Mouse (Mus musculus) G1E-ER4 (cell line): ENCODE results near the gene Glis3. TPM values are rescaled to one million over a fixed set of nuclear protein-coding genes. Genes with fewer than 3 reads are reported as not detected.

ENCODE experiments used
- GATA1 ChIP-seq: IDR thresholded peaks from one replicate; pipeline ENCODE4 v1.8.0; 2012; ENCODE audit warnings: low read length, inconsistent platforms
- polyA plus RNA-seq: library from polyadenylated mRNA; stranded (reverse); fragments of >175 nt; gene quantifications from 2 replicates; pipeline ENCODE4 v1.2.3, GENCODE M21; 2012

Glis3 gene
- polyA plus RNA-seq, 1 experiment: not detected

GRCm38 (mm10) chr19:28500975-28501374, 178.9 kb downstream of the Glis3 start:
- no peak for TF ChIP-seq GATA1

- TF ChIP-seq GATA1: no peak
These were observed 179.4 kb downstream of the Glis3 start for GRCm38 (mm10) chr19:28500505-28500904.

GRCm38 (mm10) chr19:28499786-28500185, 180.1 kb downstream of the Glis3 start:
- no peak for TF ChIP-seq GATA1

- no peak for TF ChIP-seq GATA1
These were observed 184.0 kb downstream of the Glis3 start for GRCm38 (mm10) chr19:28495926-28496325.

GRCm38 (mm10) chr19:28493605-28494260, 186.1 kb downstream of the Glis3 start:
- no peak for TF ChIP-seq GATA1

GRCm38 (mm10) chr19:28478055-28478454, 201.8 kb downstream of the Glis3 start:
- TF ChIP-seq GATA1: no peak

GRCm38 (mm10) chr19:28477326-28477863, 202.5 kb downstream of the Glis3 start:
- TF ChIP-seq GATA1: no peak

GRCm38 (mm10) chr19:28473621-28474020, 206.3 kb downstream of the Glis3 start:
- no peak for TF ChIP-seq GATA1

- TF ChIP-seq GATA1: no peak
These were observed 208.7 kb downstream of the Glis3 start for GRCm38 (mm10) chr19:28471144-28471543.

GRCm38 (mm10) chr19:28465779-28466178, 214.1 kb downstream of the Glis3 start:
- no peak for TF ChIP-seq GATA1

GRCm38 (mm10) chr19:28454331-28454730, 225.5 kb downstream of the Glis3 start:
- no peak for TF ChIP-seq GATA1

GRCm38 (mm10) chr19:28452951-28453520, 226.8 kb downstream of the Glis3 start:
- TF ChIP-seq GATA1: no peak

- no peak for TF ChIP-seq GATA1
These were observed 231.1 kb downstream of the Glis3 start for GRCm38 (mm10) chr19:28448811-28449210.

GRCm38 (mm10) chr19:28442161-28442560, 237.7 kb downstream of the Glis3 start:
- TF ChIP-seq GATA1: no peak

GRCm38 (mm10) chr19:28436457-28437148, 243.3 kb downstream of the Glis3 start:
- TF ChIP-seq GATA1: no peak

- TF ChIP-seq GATA1: no peak
These were observed 251.6 kb downstream of the Glis3 start for GRCm38 (mm10) chr19:28428220-28428816.

- TF ChIP-seq GATA1: no peak
These were observed 255.7 kb downstream of the Glis3 start for GRCm38 (mm10) chr19:28424180-28424579.
